Mouse (Mus musculus): ENCODE data around the gene Rhox4e.
"Not testable (repeated sequence)": the region's sequence is repeated elsewhere in the genome, so short reads cannot be mapped to it uniquely, and the experiment has no call there.

Rhox4e gene

GRCm38 (mm10) chrX:37557112-37557511, at the start of gene Rhox4e:
Rhox4e (plus strand) TSS chrX:37557412.
- in situ Hi-C loops (cut with MboI; ENCODE audit: low pct_unique_long_range_greater_than_20kb in 1 of 2, low sequenced_read_pairs in 2 of 2, unreplicated experiment in 1 of 2): not testable (repeated sequence)

DNA sequence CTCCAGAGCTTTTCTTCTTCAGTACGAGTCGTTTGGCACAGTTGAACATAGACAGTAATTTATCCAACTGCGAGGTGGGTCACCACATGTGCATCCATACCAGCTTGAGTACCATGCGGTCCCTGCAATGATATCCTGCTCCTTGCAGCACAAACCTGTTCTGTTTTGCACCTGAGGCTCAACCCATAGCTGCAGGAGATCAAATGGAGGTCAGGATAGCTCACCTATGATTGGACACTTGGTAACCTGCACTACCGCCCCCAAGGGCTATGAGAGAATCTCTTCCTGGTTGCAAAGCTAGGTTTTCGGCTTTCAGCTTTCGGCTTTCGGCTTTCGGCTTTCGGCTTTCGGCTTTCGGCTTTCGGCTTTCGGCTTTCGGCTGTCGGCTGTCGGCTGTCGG, 43.2 kb upstream of the Rhox4e start, which contains the start of gene Rhox4d:
Gene Rhox4d (plus strand): TSS at position 301 of the 400 bp plus-strand sequence.
- in situ Hi-C loops (cut with MboI; ENCODE audit: low pct_unique_long_range_greater_than_20kb in 1 of 2, low sequenced_read_pairs in 2 of 2, unreplicated experiment in 1 of 2): not testable (repeated sequence)

GRCm38 (mm10) chrX:37530152-37530551, 27.1 kb upstream of the Rhox4e start, which contains the start of gene Rhox2e:
Rhox2e (plus strand) TSS chrX:37530452.
- in situ Hi-C loops (cut with MboI; ENCODE audit: low pct_unique_long_range_greater_than_20kb in 1 of 2, low sequenced_read_pairs in 2 of 2, unreplicated experiment in 1 of 2): not testable (repeated sequence)

DNA sequence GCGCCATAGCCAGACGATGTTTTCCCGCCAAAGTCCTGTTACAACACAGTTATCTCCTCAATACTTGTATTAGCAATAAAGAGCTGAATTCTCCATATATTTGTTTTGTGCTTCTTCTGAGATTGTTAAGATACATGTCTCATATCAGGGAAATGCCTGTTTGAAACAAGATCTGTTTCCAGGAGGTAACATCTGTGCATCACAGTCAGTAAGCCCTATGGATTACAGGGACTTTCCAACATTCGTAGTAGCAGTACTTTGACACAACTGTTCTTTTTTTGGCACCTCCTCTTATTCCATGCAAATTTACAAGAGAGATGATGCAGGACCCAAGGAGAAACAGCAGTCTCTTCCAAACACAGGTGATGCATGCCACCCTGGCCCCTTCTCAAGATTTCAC, 15.5 kb upstream of the Rhox4e start, which contains the start of gene Rhox3e:
Gene Rhox3e (plus strand): TSS at position 301 of the 400 bp plus-strand sequence.
- in situ Hi-C loops (cut with MboI; ENCODE audit: low pct_unique_long_range_greater_than_20kb in 1 of 2, low sequenced_read_pairs in 2 of 2, unreplicated experiment in 1 of 2): not testable (repeated sequence)

DNA sequence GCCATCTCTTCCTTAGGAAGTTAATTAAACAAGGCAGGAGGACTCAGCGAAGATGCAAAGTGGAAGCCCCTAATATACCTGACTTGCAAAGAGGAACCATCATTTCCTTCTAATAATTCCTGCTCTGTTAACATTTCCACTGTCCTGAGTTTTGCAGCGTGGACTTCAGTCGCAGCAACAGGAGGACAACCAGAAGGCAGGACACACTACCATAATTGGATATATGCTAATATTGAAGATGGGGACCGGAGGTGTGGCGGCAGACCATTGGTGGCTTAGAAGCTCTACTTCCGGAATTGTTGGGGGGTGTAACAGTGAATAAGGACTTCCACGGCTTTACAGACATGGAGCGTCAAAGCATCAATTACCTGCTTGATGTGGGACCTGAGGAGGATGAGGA, 13.9 kb downstream of the Rhox4e start, which contains the start of gene Rhox2f:
Gene Rhox2f (plus strand): TSS at position 301 of the 400 bp plus-strand sequence.
- in situ Hi-C loops (cut with MboI; ENCODE audit: low pct_unique_long_range_greater_than_20kb in 1 of 2, low sequenced_read_pairs in 2 of 2, unreplicated experiment in 1 of 2): not testable (repeated sequence)

DNA sequence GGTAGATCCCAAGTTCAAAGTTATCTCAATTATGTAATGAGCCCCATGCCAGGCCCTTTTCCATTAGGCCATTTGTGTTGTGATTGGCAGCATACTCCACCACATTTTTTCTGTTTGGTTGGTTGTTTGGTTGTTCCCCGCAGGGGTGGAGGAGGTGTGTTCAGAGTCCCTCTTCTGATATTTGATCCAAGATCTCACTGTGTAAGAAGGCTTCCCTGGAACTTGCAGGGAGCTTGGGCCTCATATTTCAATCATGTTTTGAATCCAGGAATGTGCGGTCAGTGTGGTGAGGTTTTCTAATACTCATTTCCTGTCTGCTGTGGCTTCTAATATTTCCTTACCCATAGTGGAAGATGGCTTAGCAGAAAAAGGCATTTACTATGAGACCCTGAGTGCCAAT, 15.4 kb downstream of the Rhox4e start:
- in situ Hi-C loops (cut with MboI; ENCODE audit: low pct_unique_long_range_greater_than_20kb in 1 of 2, low sequenced_read_pairs in 2 of 2, unreplicated experiment in 1 of 2): not testable (repeated sequence)

GRCm38 (mm10) chrX:37580692-37581091, 23.5 kb downstream of the Rhox4e start, which contains the start of gene Rhox3f:
Rhox3f (plus strand) TSS chrX:37580992.
- in situ Hi-C loops (cut with MboI; ENCODE audit: low pct_unique_long_range_greater_than_20kb in 1 of 2, low sequenced_read_pairs in 2 of 2, unreplicated experiment in 1 of 2): not testable (repeated sequence)

DNA sequence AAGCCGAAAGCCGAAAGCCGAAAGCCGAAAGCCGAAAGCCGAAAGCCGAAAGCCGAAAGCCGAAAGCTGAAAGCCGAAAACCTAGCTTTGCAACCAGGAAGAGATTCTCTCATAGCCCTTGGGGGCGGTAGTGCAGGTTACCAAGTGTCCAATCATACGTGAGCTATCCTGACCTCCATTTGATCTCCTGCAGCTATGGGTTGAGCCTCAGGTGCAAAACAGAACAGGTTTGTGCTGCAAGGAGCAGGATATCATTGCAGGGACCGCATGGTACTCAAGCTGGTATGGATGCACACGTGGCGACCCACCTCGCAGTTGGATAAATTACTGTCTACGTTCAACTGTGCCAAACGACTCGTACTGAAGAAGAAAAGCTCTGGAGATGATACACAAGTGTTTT, 50.4 kb downstream of the Rhox4e start, which contains the start of gene Rhox4f:
Gene Rhox4f (minus strand): TSS at position 101 of the 400 bp plus-strand sequence.
- in situ Hi-C loops (cut with MboI; ENCODE audit: low pct_unique_long_range_greater_than_20kb in 1 of 2, low sequenced_read_pairs in 2 of 2, unreplicated experiment in 1 of 2): not testable (repeated sequence)

Measured in mouse embryonic stem cell (cell line).